Mouse (Mus musculus) C2C12 (cell line): ENCODE data around the gene Syncrip.

Experiments used
- CEBPB ChIP-seq: IDR thresholded peaks from one replicate; pipeline ENCODE4 v1.6.1; 2011; ENCODE audit warnings: low read depth, mild to moderate bottlenecking, control low read depth, moderate library complexity
- CTCF ChIP-seq: IDR thresholded peaks from one replicate; pipeline ENCODE4 v1.5.1; 2011; ENCODE audit not compliant: control insufficient read depth, insufficient read depth, insufficient read length
- FOSL1 ChIP-seq: IDR thresholded peaks from one replicate; pipeline ENCODE4 v1.8.0; 2011; ENCODE audit warnings: mild to moderate bottlenecking, low read length; ENCODE audit not compliant: poor library complexity, insufficient read depth, severe bottlenecking
- MAX ChIP-seq: IDR thresholded peaks from one replicate; pipeline ENCODE4 v1.6.1; 2011; ENCODE audit warnings: mild to moderate bottlenecking, control low read depth
- MYOD1 ChIP-seq: IDR thresholded peaks from one replicate; pipeline ENCODE4 v1.6.1; 2011; ENCODE audit warnings: low read depth; ENCODE audit not compliant: control insufficient read depth, insufficient read length
- MYOG ChIP-seq: IDR thresholded peaks from one replicate; pipeline ENCODE4 v1.6.1; 2011; ENCODE audit not compliant: control insufficient read depth, insufficient read length; ENCODE audit errors: extremely low read depth
- USF1 ChIP-seq: IDR thresholded peaks from one replicate; pipeline ENCODE4 v1.6.1; 2011; ENCODE audit warnings: low read depth, mild to moderate bottlenecking, control low read depth, moderate library complexity

DNA sequence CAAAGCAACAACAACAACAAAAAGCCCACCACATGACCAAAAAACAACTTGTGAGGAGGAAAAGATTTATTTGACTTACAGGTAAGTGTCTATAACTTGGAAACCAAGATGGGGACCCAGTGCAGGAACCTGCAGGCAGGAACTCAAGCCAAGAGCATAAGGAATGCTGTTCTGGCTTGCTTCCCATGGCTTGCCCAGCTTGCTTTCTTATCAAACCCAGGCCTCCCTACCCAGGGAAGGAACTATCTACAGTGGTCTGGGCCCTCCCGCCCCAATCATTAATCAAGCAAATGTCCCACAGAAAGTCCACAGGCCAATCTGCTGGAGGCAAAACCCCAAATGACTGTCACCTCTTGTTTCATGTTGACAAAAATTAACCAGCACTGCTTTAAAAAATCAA, 10.1 kb upstream of the Syncrip start:
- TF ChIP-seq CTCF, result no peak
- TF ChIP-seq USF1, result no peak
- TF ChIP-seq MYOD1, result no peak
- no peak for TF ChIP-seq MAX
- TF ChIP-seq CEBPB, result no peak
- TF ChIP-seq MYOG, result no peak
- no peak for TF ChIP-seq FOSL1
